Mouse (Mus musculus) neural tube, embryonic 14.5 days (tissue): ENCODE data around the gene Tfpt. TPM values are rescaled to one million over a fixed set of nuclear protein-coding genes. Genes with fewer than 3 reads are reported as not detected.

Experiments
- ATAC-seq: fragments of 200-750 bp; cut with Nextera tagmentation; 2 replicates; pipeline ENCODE4 v1.8.0; 2017; ENCODE audit warnings: low read depth, mild to moderate bottlenecking, moderate TSS enrichment, moderate library complexity
- H3K27ac ChIP-seq: fragments of 300-500 bp; sonication (generic); 2 replicates; pipeline ENCODE4 v1.5.1; 2014; ENCODE audit warnings: low read depth, mild to moderate bottlenecking, control low read depth, low read length, moderate library complexity, mixed read lengths
- H3K27me3 ChIP-seq: fragments of 300-500 bp; sonication (generic); 2 replicates; pipeline ENCODE4 v1.6.1; 2014; ENCODE audit warnings: low read length; ENCODE audit not compliant: control insufficient read depth, insufficient read depth
- H3K36me3 ChIP-seq: fragments of 300-500 bp; sonication (generic); 2 replicates; pipeline ENCODE4 v1.6.1; 2014; ENCODE audit warnings: low read length, mixed read lengths; ENCODE audit not compliant: control insufficient read depth, insufficient read depth
- H3K4me1 ChIP-seq: fragments of 300-500 bp; sonication (generic); 2 replicates; pipeline ENCODE4 v1.6.1; 2014; ENCODE audit warnings: low read length; ENCODE audit not compliant: control insufficient read depth, insufficient read depth
- H3K4me2 ChIP-seq: fragments of 300-500 bp; sonication (generic); 2 replicates; pipeline ENCODE4 v1.6.1; 2014; ENCODE audit warnings: mild to moderate bottlenecking, low read depth, low read length, control low read depth
- H3K4me3 ChIP-seq: fragments of 300-500 bp; sonication (generic); 2 replicates; pipeline ENCODE4 v1.5.1; 2014; ENCODE audit warnings: low read depth, low read length, control low read depth, mixed read lengths
- H3K9ac ChIP-seq: fragments of 300-500 bp; sonication (generic); replicated peaks from 2 replicates; pipeline ENCODE4 v1.6.1; 2014; ENCODE audit warnings: low read depth, mild to moderate bottlenecking, control low read depth, low read length, mixed read lengths
- H3K9me3 ChIP-seq: fragments of 300-500 bp; sonication (generic); 2 replicates; pipeline ENCODE4 v1.6.1; 2016; ENCODE audit warnings: low read length; ENCODE audit not compliant: control insufficient read depth
- WGBS: fragments of 180-500 bp; shearing (Covaris S2); extraction: QIAGEN DNeasy Blood & Tissue Kit; methylation state at CpG from one replicate; pipeline ENCODE4 v1.1.7; 2014; 5-methylcytosine and 5-hydroxymethylcytosine counted together
- polyA plus RNA-seq: library from polyadenylated mRNA; unstranded; fragments of >200 nt; fragmentation: Nextera tagmentation; extraction: Ambion mirVana; gene quantifications from 2 replicates; pipeline ENCODE4 v1.2.1, GENCODE M21; 2014

Gene Tfpt
- polyA plus RNA-seq, 1 experiment from 2014 or later: 37.7 TPM

DNA sequence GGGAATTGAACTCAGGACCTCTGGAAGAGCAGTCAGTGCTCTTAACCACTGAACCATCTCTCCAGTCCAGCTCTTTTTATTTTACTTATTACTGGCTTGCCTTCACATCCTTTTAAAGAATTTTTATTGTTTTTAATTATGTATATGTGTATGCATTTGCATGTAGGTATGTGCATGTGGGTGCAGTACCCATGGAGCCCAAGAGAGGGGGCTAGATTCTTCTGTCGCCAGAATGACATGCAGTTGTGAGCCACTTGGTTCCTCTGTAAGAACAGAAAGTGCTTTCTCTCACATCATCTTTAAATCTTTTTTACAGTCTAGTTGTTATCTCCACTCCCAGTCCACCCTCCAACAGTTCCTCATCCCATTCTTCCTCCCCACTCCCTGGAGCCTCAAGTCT, 38.2 kb downstream of the Tfpt start:
- H3K4me3 ChIP-seq: no peak overlapping the region
- H3K27me3 ChIP-seq: no peaks in the 10 kb centered on the region
- no peak overlapping the region for H3K9ac ChIP-seq
- 82% methylated on average over 1 of the region's 1 CpGs for WGBS
- ATAC-seq: no peak
- H3K9me3 ChIP-seq: no peaks in the 10 kb centered on the region
- no peak overlapping the region for H3K27ac ChIP-seq
- no peaks in the 10 kb centered on the region for H3K4me1 ChIP-seq
- H3K36me3 ChIP-seq: no peaks in the 10 kb centered on the region
- no peak overlapping the region for H3K4me2 ChIP-seq

DNA sequence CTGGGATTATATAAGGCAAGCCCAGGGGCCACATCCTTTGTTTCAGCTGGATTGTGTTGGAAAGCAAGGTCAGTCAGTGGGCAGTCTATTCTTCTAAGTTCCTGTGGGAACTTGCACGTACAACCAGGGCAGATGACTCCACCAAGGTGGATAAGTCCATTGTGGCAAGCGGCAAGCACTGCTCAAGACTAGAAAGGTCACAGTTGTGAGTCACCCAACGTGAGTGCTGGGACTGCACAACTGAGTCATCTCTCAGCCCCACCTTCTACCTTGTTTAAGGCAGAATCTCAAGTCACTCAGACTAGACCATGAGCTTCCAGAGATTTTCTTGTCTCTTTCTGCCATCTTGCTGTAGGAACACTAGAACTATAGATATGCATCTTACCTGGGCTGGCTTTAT, 39.2 kb downstream of the Tfpt start:
- H3K27ac ChIP-seq: no peak overlapping the region
- WGBS: 79% methylated on average over 3 of the region's 3 CpGs
- H3K4me2 ChIP-seq: no peak overlapping the region
- no peaks in the 10 kb centered on the region for H3K9me3 ChIP-seq
- H3K4me3 ChIP-seq: no peak overlapping the region
- no peaks in the 10 kb centered on the region for H3K4me1 ChIP-seq
- ATAC-seq: no peak
- H3K36me3 ChIP-seq: no peaks in the 10 kb centered on the region
- no peak overlapping the region for H3K9ac ChIP-seq
- H3K27me3 ChIP-seq: no peaks in the 10 kb centered on the region

DNA sequence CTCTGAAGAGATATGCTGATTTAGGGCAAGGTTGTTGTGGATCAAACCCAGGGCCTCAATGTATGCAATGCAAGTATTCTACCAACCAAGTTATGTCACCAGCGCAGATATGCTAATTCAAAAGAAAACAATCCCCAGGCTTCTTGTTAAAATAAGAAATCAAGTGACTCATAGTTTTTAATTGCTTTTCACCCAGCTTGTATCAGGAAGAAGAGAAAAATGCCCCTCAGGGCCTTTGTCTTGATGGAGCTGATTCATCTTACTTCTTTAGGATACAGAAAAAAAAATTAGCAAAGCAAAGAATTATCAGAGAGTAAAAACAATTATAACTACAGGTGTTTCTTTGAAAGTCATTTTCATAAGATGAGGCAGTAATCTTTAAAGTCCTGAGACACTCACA, 42.4 kb downstream of the Tfpt start:
- Histone ChIP-seq H3K4me1 (no peaks in the 10 kb centered on the region), H3K27me3 (no peaks in the 10 kb centered on the region), H3K9me3 (no peaks in the 10 kb centered on the region), H3K9ac (no peak overlapping the region), H3K4me2 (no peak overlapping the region), H3K4me3 (no peak overlapping the region), H3K27ac (no peak overlapping the region), H3K36me3 (no peaks in the 10 kb centered on the region)
- ATAC-seq: no peak
- 84% methylated on average over 1 of the region's 1 CpGs for WGBS

DNA sequence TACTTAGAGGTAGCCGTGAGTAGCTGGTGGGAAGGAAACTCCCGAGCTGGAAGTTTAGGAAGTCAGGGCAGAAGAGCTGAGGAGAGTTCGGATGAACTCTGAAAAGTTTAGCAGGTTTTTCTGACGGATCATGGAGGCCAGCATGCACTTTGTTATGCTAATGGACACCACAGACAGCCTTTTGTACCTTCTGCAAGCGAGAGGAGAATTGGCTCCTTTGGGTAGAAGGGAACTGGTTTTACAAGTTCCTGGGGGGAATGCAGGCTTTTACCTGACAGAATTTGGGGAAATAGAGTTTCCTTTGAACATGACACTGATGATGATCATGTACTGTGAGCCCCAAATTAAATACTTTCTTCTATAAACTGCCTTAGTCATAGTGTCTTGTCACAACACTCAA, 43.5 kb downstream of the Tfpt start:
- H3K4me2 ChIP-seq: no peak overlapping the region

DNA sequence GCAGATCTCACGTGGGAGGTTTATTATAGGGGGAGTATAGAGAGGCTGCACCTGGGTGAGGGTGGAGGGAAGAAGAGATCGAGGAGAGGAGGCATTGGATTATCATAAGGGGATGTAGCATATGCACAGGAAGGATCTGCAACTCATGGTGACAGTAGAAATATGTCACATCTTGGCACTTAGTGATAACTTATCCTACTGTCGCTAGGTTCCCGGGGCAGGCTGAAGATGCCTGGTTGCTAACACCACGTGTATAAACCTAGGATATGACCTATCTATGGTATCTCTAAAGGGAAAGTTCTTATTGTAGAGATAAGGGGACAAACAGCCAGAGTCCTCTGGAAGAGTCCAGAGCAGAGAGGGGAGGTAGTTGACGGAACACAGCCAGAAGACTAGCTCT, 44.0 kb downstream of the Tfpt start:
- Histone ChIP-seq H3K9ac (no peak overlapping the region), H3K9me3 (no peaks in the 10 kb centered on the region), H3K27me3 (no peaks in the 10 kb centered on the region), H3K27ac (no peak overlapping the region), H3K36me3 (no peaks in the 10 kb centered on the region), H3K4me1 (no peaks in the 10 kb centered on the region), H3K4me2 (no peak overlapping the region), H3K4me3 (no peak overlapping the region)
- WGBS: 18% methylated on average over 6 of the region's 6 CpGs
- ATAC-seq: no peak

More for the DNA sequence above, 43.5 kb downstream of the Tfpt start:
- Histone ChIP-seq H3K4me1 (no peaks in the 10 kb centered on the region), H3K27ac (no peak overlapping the region), H3K4me3 (no peak overlapping the region), H3K27me3 (no peaks in the 10 kb centered on the region), H3K9ac (no peak overlapping the region), H3K9me3 (no peaks in the 10 kb centered on the region), H3K36me3 (no peaks in the 10 kb centered on the region)
- WGBS: 5% methylated on average over 5 of the region's 5 CpGs
- ATAC-seq: no peak

DNA sequence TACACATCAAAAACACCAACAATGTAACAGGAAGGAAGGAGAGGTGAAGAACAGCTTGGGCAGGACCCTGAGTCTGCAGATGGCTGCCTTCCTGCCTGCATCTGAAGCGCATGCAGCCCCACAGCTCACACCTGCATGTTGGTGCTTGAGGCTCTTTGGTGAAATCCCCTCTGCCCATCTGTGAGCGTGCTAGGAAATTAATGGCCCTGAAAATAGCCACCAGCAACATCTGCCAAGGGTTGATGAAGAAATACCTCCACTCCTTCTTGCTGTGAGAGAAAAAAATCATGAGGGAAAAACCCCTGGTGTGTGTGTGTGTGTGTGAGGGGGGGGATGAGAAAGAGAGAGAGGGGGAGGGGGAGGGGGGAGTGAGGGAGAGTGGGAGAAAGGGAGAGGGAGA, 49.7 kb downstream of the Tfpt start:
- no peak for ATAC-seq
- Histone ChIP-seq H3K9ac (no peak overlapping the region), H3K4me3 (no peak overlapping the region), H3K4me2 (no peak overlapping the region), H3K27ac (no peak overlapping the region), H3K36me3 (no peaks in the 10 kb centered on the region), H3K27me3 (no peaks in the 10 kb centered on the region), H3K9me3 (no peaks in the 10 kb centered on the region), H3K4me1 (no peaks in the 10 kb centered on the region)
- 45% methylated on average over 2 of the region's 2 CpGs for WGBS

DNA sequence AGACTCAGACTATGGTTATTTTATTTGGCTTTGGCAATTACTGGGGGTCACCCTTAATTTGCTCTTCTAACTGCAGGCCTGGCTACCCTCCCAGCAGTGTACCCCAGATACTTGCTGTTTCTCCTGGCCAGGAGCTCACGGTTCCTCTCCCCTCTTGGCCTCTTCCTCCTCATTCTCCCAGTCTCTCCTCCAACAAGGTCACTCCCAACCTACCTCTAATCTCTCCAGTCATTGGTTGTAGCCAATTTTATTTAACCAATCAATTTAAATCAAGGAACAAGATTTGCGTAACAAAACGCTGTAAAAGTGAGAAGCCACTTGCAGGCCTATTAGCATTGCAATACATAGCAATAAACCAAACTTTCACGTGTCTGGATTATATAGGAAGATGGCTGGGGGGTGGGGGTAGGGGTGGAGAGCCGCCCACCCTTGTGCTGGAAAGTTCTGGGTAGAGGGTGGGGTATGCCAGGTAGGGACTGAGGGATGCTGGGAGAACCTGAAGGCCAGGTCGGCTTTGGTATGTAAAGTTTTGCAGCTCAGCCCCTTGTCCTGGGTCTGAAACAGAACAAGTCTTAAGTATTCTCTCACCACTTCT, 50.7 kb downstream of the Tfpt start:
- Histone ChIP-seq H3K9ac (no peak overlapping the region), H3K4me1 (no peaks in the 10 kb centered on the region), H3K4me3 (no peak overlapping the region), H3K4me2 (no peak overlapping the region), H3K36me3 (no peaks in the 10 kb centered on the region), H3K9me3 (no peaks in the 10 kb centered on the region), H3K27me3 (no peaks in the 10 kb centered on the region), H3K27ac (no peak overlapping the region)
- ATAC-seq: no peak
- 54% methylated on average over 6 of the region's 6 CpGs for WGBS

DNA sequence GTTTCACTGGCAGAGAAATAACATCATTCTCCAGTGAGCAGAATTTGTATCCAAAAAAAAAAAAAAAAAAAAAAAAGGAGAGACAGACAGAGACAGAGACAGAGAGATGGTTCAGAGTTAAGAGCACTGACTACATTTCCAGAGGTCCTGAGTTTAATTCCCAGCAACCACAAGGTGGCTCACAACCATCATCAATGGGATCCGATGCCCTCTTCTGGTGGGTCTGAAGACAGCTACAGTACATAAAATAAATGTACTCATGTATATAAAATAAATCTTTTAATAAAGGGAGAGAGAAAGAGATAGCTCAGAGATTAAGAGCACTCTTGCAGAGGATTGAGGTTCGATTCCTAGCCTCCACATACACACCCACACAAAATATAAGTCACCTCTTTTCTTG, 51.5 kb downstream of the Tfpt start:
- Histone ChIP-seq H3K27ac (no peak overlapping the region), H3K9ac (no peak overlapping the region), H3K4me3 (no peak overlapping the region), H3K9me3 (no peaks in the 10 kb centered on the region), H3K27me3 (no peaks in the 10 kb centered on the region), H3K4me2 (no peak overlapping the region), H3K4me1 (no peaks in the 10 kb centered on the region), H3K36me3 (no peaks in the 10 kb centered on the region)
- WGBS: 92% methylated on average over 2 of the region's 2 CpGs
- ATAC-seq: no peak

DNA sequence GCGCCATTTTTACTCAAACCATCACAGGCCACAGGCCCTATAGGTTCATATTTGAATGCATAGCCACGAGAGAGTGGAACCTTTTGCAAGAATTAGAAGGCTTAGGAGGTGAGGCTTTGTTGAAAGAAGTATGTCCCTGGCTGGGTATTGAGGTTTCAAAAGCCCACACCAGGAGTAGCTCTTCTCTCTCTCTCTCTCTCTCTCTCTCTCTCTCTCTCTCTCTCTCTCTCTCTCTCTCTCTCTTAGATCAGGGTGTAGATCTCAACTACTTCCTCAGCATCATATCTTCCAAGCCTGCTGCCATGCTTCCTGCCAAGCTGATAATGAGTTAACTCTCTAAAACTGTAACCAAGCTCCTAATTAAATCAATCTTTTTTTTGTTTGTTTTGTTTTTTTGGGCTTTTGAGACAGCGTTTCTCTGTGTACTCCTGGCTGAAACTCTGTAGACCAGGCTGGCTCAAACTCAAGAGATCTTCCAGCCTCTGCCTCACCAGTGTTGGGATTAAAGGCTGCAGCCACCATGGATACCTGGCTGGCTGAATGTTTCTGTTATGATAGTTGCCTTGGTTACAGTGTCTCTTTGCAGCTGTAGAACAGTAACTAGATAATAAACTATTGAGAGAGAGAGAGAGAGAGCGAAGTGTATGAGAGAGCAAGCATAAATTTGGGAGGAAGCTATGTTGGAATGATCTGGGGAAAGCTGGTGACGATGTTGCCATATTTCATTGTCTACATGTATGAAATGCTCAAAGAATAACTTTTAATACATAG, 53.2 kb downstream of the Tfpt start:
- no peaks in the 10 kb centered on the region for H3K9me3 ChIP-seq
- WGBS: 84% methylated on average over 5 of the region's 5 CpGs
- H3K4me2 ChIP-seq: no peak overlapping the region
- H3K4me1 ChIP-seq: no peaks in the 10 kb centered on the region
- no peak overlapping the region for H3K27ac ChIP-seq
- no peaks in the 10 kb centered on the region for H3K27me3 ChIP-seq
- no peaks in the 10 kb centered on the region for H3K36me3 ChIP-seq
- no peak for ATAC-seq
- H3K4me3 ChIP-seq: no peak overlapping the region
- no peak overlapping the region for H3K9ac ChIP-seq
